Mouse (Mus musculus) kidney, postnatal 0 days (tissue): ENCODE data around the gene Sfxn1. TPM values are rescaled to one million over a fixed set of nuclear protein-coding genes. Genes with fewer than 3 reads are reported as not detected.

Source experiments
- ATAC-seq: fragments of 200-750 bp; cut with Nextera tagmentation; replicated peaks from 2 replicates; pipeline ENCODE4 v1.8.0; 2017; ENCODE audit warnings: low read depth, moderate number of reproducible peaks, moderate TSS enrichment, moderate library complexity; ENCODE audit not compliant: low FRiP score
- DNase-seq: peaks from one replicate; pipeline ENCODE4 v3.0.0-alpha.2; 2016; ENCODE audit warnings: low spot score
- H3K27ac ChIP-seq: fragments of 300-500 bp; sonication (generic); 2 replicates; pipeline ENCODE4 v1.5.1; 2014; ENCODE audit warnings: mild to moderate bottlenecking
- H3K27me3 ChIP-seq: fragments of 300-500 bp; sonication (generic); 2 replicates; pipeline ENCODE4 v1.6.1; 2014; ENCODE audit warnings: low read length, mixed read lengths; ENCODE audit not compliant: insufficient read depth
- H3K36me3 ChIP-seq: fragments of 300-500 bp; sonication (generic); 2 replicates; pipeline ENCODE4 v1.6.1; 2014; ENCODE audit warnings: low read length, mixed read lengths; ENCODE audit not compliant: insufficient read depth
- H3K4me1 ChIP-seq: fragments of 300-500 bp; sonication (generic); replicated peaks from 2 replicates; pipeline ENCODE4 v1.6.1; 2014; ENCODE audit warnings: antibody characterized with exemption, low read length, mixed read lengths; ENCODE audit not compliant: insufficient read depth
- H3K4me2 ChIP-seq: fragments of 300-500 bp; sonication (generic); 2 replicates; pipeline ENCODE4 v1.6.1; 2014; ENCODE audit warnings: mild to moderate bottlenecking, low read length, moderate library complexity, mixed read lengths
- H3K4me3 ChIP-seq: fragments of 300-500 bp; sonication (generic); replicated peaks from 2 replicates; pipeline ENCODE4 v1.5.1; 2014; ENCODE audit warnings: low read depth, low read length
- H3K9ac ChIP-seq: fragments of 300-500 bp; sonication (generic); 2 replicates; pipeline ENCODE4 v1.6.1; 2014; ENCODE audit warnings: low read depth, low read length
- H3K9me3 ChIP-seq: fragments of 300-500 bp; sonication (generic); replicated peaks from 2 replicates; pipeline ENCODE4 v1.6.1; 2016; ENCODE audit warnings: low read length, inconsistent platforms, mixed read lengths
- CTCF ChIP-seq: IDR thresholded peaks from 2 replicates; pipeline ENCODE4 v1.5.1; 2016; ENCODE audit warnings: antibody characterized with exemption, low read depth, mild to moderate bottlenecking, moderate library complexity
- WGBS: fragments of 180-500 bp; shearing (Covaris S2); extraction: QIAGEN DNeasy Blood & Tissue Kit; methylation state at CpG from one replicate; pipeline ENCODE4 v1.1.7; 2014; 5-methylcytosine and 5-hydroxymethylcytosine counted together
- polyA plus RNA-seq: library from polyadenylated mRNA; unstranded; fragments of >200 nt; fragmentation: Nextera tagmentation; extraction: Ambion mirVana; gene quantifications from 2 replicates; pipeline ENCODE4 v1.2.1, GENCODE M21; 2015

Sfxn1 gene
- polyA plus RNA-seq, 1 experiment from 2014 or later, result 106 TPM

DNA sequence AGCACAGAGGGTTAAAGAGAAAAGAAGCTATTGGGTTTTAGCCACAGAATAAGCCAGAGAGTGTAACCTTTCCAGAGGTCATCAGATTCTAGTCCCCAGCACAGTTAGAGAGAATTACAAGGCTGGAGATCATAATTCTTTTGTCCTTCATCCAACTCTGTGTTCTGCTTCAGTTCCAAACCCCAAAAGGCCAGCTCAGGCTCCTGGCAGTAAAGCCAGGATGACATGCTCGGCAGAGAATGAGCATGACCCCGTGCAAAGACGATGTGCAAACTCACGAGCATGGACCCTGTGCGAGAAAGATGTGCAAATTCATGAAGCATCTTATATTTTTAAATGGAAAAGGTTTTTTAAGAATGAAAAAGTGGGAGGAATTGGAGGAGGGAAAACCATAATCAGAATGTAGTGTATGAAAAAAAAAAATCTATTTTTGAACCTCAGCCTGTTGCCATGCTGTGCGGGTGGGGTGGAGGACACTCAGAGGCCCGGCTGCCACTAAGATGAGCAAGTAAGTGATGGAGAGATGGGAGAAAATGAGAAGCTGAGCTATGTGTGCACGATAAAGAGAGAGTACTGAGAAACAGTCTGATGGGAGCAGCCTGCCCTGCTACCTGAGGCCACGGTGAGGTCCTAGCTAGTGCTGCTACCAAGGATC, 66.2 kb downstream of the Sfxn1 start:
- ATAC-seq (no peak), DNase-seq (no peak)
- no peak overlapping the region for H3K9ac ChIP-seq
- 66% methylated on average over 9 of the region's 9 CpGs for WGBS
- no peak overlapping the region for H3K4me2 ChIP-seq
- H3K27ac ChIP-seq, result no peak overlapping the region
- no peaks in the 10 kb centered on the region for H3K4me1 ChIP-seq
- no peaks in the 10 kb centered on the region for H3K9me3 ChIP-seq
- H3K27me3 ChIP-seq, result no peaks in the 10 kb centered on the region
- TF ChIP-seq CTCF, result no peak
- H3K4me3 ChIP-seq, result no peak overlapping the region
- no peaks in the 10 kb centered on the region for H3K36me3 ChIP-seq

- Histone ChIP-seq H3K4me2 (no peak overlapping the region), H3K9ac (no peak overlapping the region), H3K4me1 (no peaks in the 10 kb centered on the region), H3K4me3 (no peak overlapping the region), H3K36me3 (no peaks in the 10 kb centered on the region), H3K9me3 (no peaks in the 10 kb centered on the region), H3K27me3 (no peaks in the 10 kb centered on the region), H3K27ac (no peak overlapping the region)
- no peak for DNase-seq
- WGBS, result 35% methylated on average over 5 of the region's 5 CpGs
- TF ChIP-seq CTCF, result no peak
- no peak for ATAC-seq
Measured at GRCm38 (mm10) chr13:54143788-54144187, 72.1 kb downstream of the Sfxn1 start.

GRCm38 (mm10) chr13:54144624-54145023, 73.0 kb downstream of the Sfxn1 start:
- no peak for DNase-seq
- no peak overlapping the region for H3K4me3 ChIP-seq
- no peaks in the 10 kb centered on the region for H3K36me3 ChIP-seq
- no peak overlapping the region for H3K27ac ChIP-seq
- TF ChIP-seq CTCF, result no peak
- H3K27me3 ChIP-seq, result no peaks in the 10 kb centered on the region
- no peak overlapping the region for H3K4me2 ChIP-seq
- WGBS, result 65% methylated on average over 5 of the region's 5 CpGs
- no peak for ATAC-seq
- H3K9ac ChIP-seq, result no peak overlapping the region
- no peaks in the 10 kb centered on the region for H3K9me3 ChIP-seq
- H3K4me1 ChIP-seq, result no peaks in the 10 kb centered on the region

GRCm38 (mm10) chr13:54147328-54147727, 75.7 kb downstream of the Sfxn1 start:
- ATAC-seq (no peak), DNase-seq (no peak)
- H3K9ac ChIP-seq, result no peak overlapping the region

GRCm38 (mm10) chr13:54152421-54152820, 80.8 kb downstream of the Sfxn1 start:
- Histone ChIP-seq H3K36me3 (no peaks in the 10 kb centered on the region), H3K27me3 (no peaks in the 10 kb centered on the region), H3K27ac (no peak overlapping the region), H3K4me1 (no peaks in the 10 kb centered on the region), H3K4me2 (no peak overlapping the region), H3K9me3 (no peaks in the 10 kb centered on the region), H3K9ac (no peak overlapping the region), H3K4me3 (no peak overlapping the region)
- peak; percentile 21; the same call in 1 of the 2 replicates for TF ChIP-seq CTCF
- ATAC-seq (no peak), DNase-seq (no peak)
- 97% methylated on average over 1 of the region's 1 CpGs for WGBS

More at GRCm38 (mm10) chr13:54147328-54147727, 75.7 kb downstream of the Sfxn1 start:
- Histone ChIP-seq H3K4me3 (no peak overlapping the region), H3K36me3 (no peaks in the 10 kb centered on the region), H3K4me2 (no peak overlapping the region), H3K27ac (no peak overlapping the region), H3K27me3 (no peaks in the 10 kb centered on the region), H3K4me1 (no peaks in the 10 kb centered on the region), H3K9me3 (no peaks in the 10 kb centered on the region)
- peak; percentile 38 for TF ChIP-seq CTCF
- 74% methylated on average over 1 of the region's 1 CpGs for WGBS

GRCm38 (mm10) chr13:54152911-54153310, 81.2 kb downstream of the Sfxn1 start:
- ATAC-seq, result no peak
- Histone ChIP-seq H3K27ac (no peak overlapping the region), H3K36me3 (no peaks in the 10 kb centered on the region), H3K9ac (no peak overlapping the region), H3K9me3 (no peaks in the 10 kb centered on the region), H3K27me3 (no peaks in the 10 kb centered on the region), H3K4me1 (no peaks in the 10 kb centered on the region), H3K4me3 (no peak overlapping the region), H3K4me2 (no peak overlapping the region)
- 58% methylated on average over 7 of the region's 7 CpGs for WGBS
- DNase-seq, result no peak
- TF ChIP-seq CTCF, result no peak
